Mouse (Mus musculus) limb, embryonic 14.5 days (tissue): ENCODE results near the gene Otc. TPM values are rescaled to one million over a fixed set of nuclear protein-coding genes. Genes with fewer than 3 reads are reported as not detected.

Experiments
- ATAC-seq: fragments of 200-750 bp; cut with Nextera tagmentation; 2 replicates; pipeline ENCODE4 v1.8.0; 2017; ENCODE audit warnings: low read depth, moderate number of reproducible peaks, moderate TSS enrichment; ENCODE audit not compliant: low FRiP score
- DNase-seq: peaks from one replicate; pipeline ENCODE4 v3.0.0-alpha.2; 2015; ENCODE audit warnings: low spot score
- H3K27ac ChIP-seq: fragments of 300-500 bp; sonication (generic); replicated peaks from 2 replicates; pipeline ENCODE4 v1.5.1; 2014; ENCODE audit warnings: low read depth, mild to moderate bottlenecking, low read length, moderate library complexity, mixed read lengths
- H3K27me3 ChIP-seq: fragments of 300-500 bp; sonication (generic); 2 replicates; pipeline ENCODE4 v1.6.1; 2014; ENCODE audit warnings: low read length, mixed read lengths; ENCODE audit not compliant: control insufficient read depth, insufficient read depth
- H3K36me3 ChIP-seq: fragments of 300-500 bp; sonication (generic); 2 replicates; pipeline ENCODE4 v1.6.1; 2014; ENCODE audit warnings: mild to moderate bottlenecking, low read length, moderate library complexity, mixed read lengths; ENCODE audit not compliant: control insufficient read depth, insufficient read depth
- H3K4me1 ChIP-seq: fragments of 300-500 bp; sonication (generic); 2 replicates; pipeline ENCODE4 v1.6.1; 2014; ENCODE audit warnings: antibody characterized with exemption, low read length, mixed read lengths; ENCODE audit not compliant: control insufficient read depth, insufficient read depth
- H3K4me2 ChIP-seq: fragments of 300-500 bp; sonication (generic); replicated peaks from 2 replicates; pipeline ENCODE4 v1.6.1; 2014; ENCODE audit warnings: low read depth, mild to moderate bottlenecking, low read length, moderate library complexity; ENCODE audit not compliant: severe bottlenecking
- H3K4me3 ChIP-seq: fragments of 300-500 bp; sonication (generic); replicated peaks from 2 replicates; pipeline ENCODE4 v1.5.1; 2014; ENCODE audit warnings: low read length
- H3K9ac ChIP-seq: fragments of 300-500 bp; sonication (generic); 2 replicates; pipeline ENCODE4 v1.6.1; 2014; ENCODE audit warnings: mild to moderate bottlenecking, low read depth, low read length, moderate library complexity; ENCODE audit not compliant: severe bottlenecking
- H3K9me3 ChIP-seq: fragments of 300-500 bp; sonication (generic); 2 replicates; pipeline ENCODE4 v1.6.1; 2016; ENCODE audit warnings: low read length; ENCODE audit not compliant: control insufficient read depth
- POLR2A ChIP-seq: fragments of 200-500 bp; IDR thresholded peaks from 2 replicates; pipeline ENCODE4 v1.8.0; 2012; ENCODE audit warnings: inconsistent platforms, mild to moderate bottlenecking, moderate library complexity, borderline replicate concordance; ENCODE audit not compliant: insufficient read depth, insufficient read length; ENCODE audit errors: extremely low read depth
- WGBS: fragments of 180-500 bp; shearing (Covaris S2); extraction: QIAGEN DNeasy Blood & Tissue Kit; methylation state at CpG from one replicate; pipeline ENCODE4 v1.1.7; 2014; 5-methylcytosine and 5-hydroxymethylcytosine counted together
- polyA plus RNA-seq, 2 experiments: library from polyadenylated mRNA; depleted of rRNA in 1 of 2; stranded (reverse) in 1 of 2; unstranded in 1 of 2; fragments of >200 nt; fragmentation: Nextera tagmentation in 1 of 2; extraction: Ambion mirVana in 1 of 2; gene quantifications; 2 replicates each; pipeline versions ENCODE4 v1.2.1 to v1.2.3; 2012 to 2014

Otc gene
- polyA plus RNA-seq, 2 experiments, result not detected

DNA sequence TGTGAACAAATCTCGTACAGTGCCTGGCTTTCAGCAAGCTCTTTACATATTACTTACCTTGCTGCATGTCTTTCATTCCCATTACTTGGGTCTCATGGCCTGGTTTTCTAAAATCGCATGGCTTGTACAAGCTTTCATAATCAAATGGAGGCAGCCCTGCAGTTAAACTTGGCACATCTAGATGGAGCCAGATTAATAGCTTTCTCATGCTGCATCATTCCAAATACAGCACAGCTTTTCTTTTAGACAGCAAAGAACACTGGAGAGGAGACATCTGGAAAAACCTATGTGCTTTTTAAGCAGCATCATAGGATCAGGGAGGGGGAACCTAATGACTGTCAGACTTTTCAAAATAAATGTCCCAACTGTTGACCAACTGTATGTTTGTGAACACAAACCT is 19.1 kb upstream of the Otc start:
- H3K27me3 ChIP-seq, result no peaks in the 10 kb centered on the region
- H3K4me3 ChIP-seq, result no peak overlapping the region
- H3K4me2 ChIP-seq, result no peak overlapping the region
- TF ChIP-seq POLR2A, result no peak
- ATAC-seq, result no peak
- H3K9ac ChIP-seq, result no peak overlapping the region
- DNase-seq, result peak; percentile 3
- no peaks in the 10 kb centered on the region for H3K36me3 ChIP-seq
- no peak overlapping the region for H3K27ac ChIP-seq
- H3K4me1 ChIP-seq, result no peaks in the 10 kb centered on the region
- WGBS, result 56% methylated on average over 2 of the region's 2 CpGs
- H3K9me3 ChIP-seq, result no peaks in the 10 kb centered on the region

GRCm38 (mm10) chrX:10234617-10235016 is 17.5 kb upstream of the Otc start:
- WGBS, result 75% methylated on average over 3 of the region's 3 CpGs
- H3K27me3 ChIP-seq, result no peaks in the 10 kb centered on the region

DNA sequence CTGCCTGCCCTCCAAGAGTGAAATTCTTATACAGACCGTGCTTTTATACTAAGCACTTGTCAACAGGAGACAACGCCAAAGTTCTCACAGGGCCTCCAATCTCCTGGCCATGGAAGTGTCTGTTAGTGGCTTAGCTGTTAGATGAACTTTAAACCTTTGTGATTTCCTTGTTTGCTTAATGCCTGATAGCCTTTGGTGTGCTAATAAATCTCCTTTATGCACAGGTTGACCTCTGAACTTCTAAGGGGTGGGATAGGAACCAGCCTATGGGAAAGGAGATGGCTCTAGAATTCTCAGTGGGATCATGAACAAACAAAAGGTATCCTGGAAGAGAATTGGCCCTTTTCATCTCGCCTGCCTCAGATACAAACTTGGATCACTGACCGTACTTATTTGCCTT is 12.6 kb upstream of the Otc start:
- Histone ChIP-seq H3K27me3 (no peaks in the 10 kb centered on the region), H3K9me3 (no peaks in the 10 kb centered on the region), H3K4me2 (no peak overlapping the region), H3K36me3 (no peaks in the 10 kb centered on the region), H3K4me3 (no peak overlapping the region), H3K4me1 (no peaks in the 10 kb centered on the region), H3K27ac (no peak overlapping the region), H3K9ac (no peak overlapping the region)
- no peak for TF ChIP-seq POLR2A
- no peak for DNase-seq
- WGBS, result 55% methylated on average over 4 of the region's 4 CpGs
- ATAC-seq, result no peak

More at GRCm38 (mm10) chrX:10234617-10235016, 17.5 kb upstream of the Otc start:
- DNase-seq (no peak), ATAC-seq (no peak)
- H3K4me1 ChIP-seq, result no peaks in the 10 kb centered on the region
- no peaks in the 10 kb centered on the region for H3K9me3 ChIP-seq
- no peaks in the 10 kb centered on the region for H3K36me3 ChIP-seq
- no peak overlapping the region for H3K4me3 ChIP-seq
- TF ChIP-seq POLR2A, result no peak
- no peak overlapping the region for H3K4me2 ChIP-seq
- H3K9ac ChIP-seq, result no peak overlapping the region
- no peak overlapping the region for H3K27ac ChIP-seq

DNA sequence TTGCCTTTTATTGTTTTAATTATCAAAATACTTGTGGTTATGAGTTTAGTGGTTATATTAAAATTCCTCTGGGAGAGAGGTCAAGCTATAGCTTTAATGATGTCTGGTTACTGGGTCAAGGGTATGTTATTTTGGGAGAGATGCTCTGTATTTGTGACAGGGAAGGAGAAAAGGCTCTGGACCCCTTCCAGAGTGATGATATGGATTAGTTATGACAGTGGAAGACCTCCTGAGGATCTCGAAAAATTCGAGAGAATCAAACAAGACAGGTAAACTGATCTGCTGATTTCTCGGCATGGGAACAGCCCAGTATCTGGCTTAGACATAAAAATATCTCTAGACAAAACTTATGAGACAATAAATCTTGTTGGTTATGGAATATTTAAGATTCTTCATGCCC is 8.2 kb upstream of the Otc start:
- Histone ChIP-seq H3K9ac (no peak overlapping the region), H3K27ac (no peak overlapping the region), H3K9me3 (no peaks in the 10 kb centered on the region), H3K36me3 (no peaks in the 10 kb centered on the region), H3K27me3 (no peaks in the 10 kb centered on the region), H3K4me2 (no peak overlapping the region), H3K4me3 (no peak overlapping the region), H3K4me1 (no peaks in the 10 kb centered on the region)
- ATAC-seq (no peak), DNase-seq (no peak)
- TF ChIP-seq POLR2A, result no peak
- WGBS, result 71% methylated on average over 3 of the region's 3 CpGs

- no peak for TF ChIP-seq POLR2A
- no peak for ATAC-seq
- no peak overlapping the region for H3K4me2 ChIP-seq
Observed at GRCm38 (mm10) chrX:10251357-10251756, 748 bp upstream of the Otc start.

DNA sequence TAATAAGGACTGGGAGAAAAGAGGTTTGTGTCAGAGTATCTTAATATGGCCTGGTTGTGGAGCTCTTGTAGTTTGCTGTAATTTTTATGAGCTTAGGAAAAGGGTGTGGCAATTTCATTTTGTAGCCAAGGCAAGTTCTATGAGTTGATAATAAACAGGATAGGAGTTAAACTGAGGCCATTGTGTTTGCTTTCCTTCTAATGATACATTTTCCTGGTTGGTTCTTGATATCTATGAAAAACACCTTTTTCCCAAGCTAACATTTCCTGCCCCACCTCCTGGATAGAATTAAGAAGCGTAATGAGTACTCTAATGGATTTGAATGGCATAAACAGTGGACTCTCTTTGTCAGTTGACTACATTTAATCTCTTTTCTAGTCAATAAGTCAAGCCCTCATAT is 5.7 kb downstream of the Otc start:
- H3K27ac ChIP-seq, result no peak overlapping the region
- no peak overlapping the region for H3K4me3 ChIP-seq
- ATAC-seq (no peak), DNase-seq (no peak)
- H3K4me2 ChIP-seq, result no peak overlapping the region
- 71% methylated on average over 1 of the region's 1 CpGs for WGBS
- no peaks in the 10 kb centered on the region for H3K9me3 ChIP-seq
- H3K27me3 ChIP-seq, result no peaks in the 10 kb centered on the region
- H3K9ac ChIP-seq, result no peak overlapping the region
- no peak for TF ChIP-seq POLR2A
- H3K4me1 ChIP-seq, result no peaks in the 10 kb centered on the region
- no peaks in the 10 kb centered on the region for H3K36me3 ChIP-seq

More at GRCm38 (mm10) chrX:10251357-10251756, 748 bp upstream of the Otc start:
- Histone ChIP-seq H3K9ac (no peak overlapping the region), H3K9me3 (no peaks in the 10 kb centered on the region), H3K27ac (no peak overlapping the region), H3K36me3 (no peaks in the 10 kb centered on the region), H3K4me1 (no peaks in the 10 kb centered on the region), H3K27me3 (no peaks in the 10 kb centered on the region), H3K4me3 (no peak overlapping the region)
- DNase-seq, result no peak
